Mouse (Mus musculus) macrophage (primary cell): ENCODE measurements at regions not wholly inside any gene's neighbourhood (a gene's known extent, or its start where the extent isn't known, plus 50 kb on each side); places are given as distances from the start of the nearest gene placed in this dataset.

ENCODE experiments used
- H3K27ac ChIP-seq: fragments of 350-480 bp; formaldehyde crosslinking; 2 replicates; pipeline ENCODE4 v1.9.0; 2021
- H3K36me3 ChIP-seq: fragments of 350-480 bp; formaldehyde crosslinking; 2 replicates; pipeline ENCODE4 v1.9.0; 2021; ENCODE audit errors: inconsistent target
- H3K4me3 ChIP-seq: fragments of 350-480 bp; formaldehyde crosslinking; 2 replicates; pipeline ENCODE4 v1.9.0; 2021; ENCODE audit errors: inconsistent target
- H3K79me2 ChIP-seq: fragments of 350-480 bp; formaldehyde crosslinking; 2 replicates; pipeline ENCODE4 v1.9.0; 2021; ENCODE audit errors: inconsistent target
- WGBS: methylation state at CpG from one replicate; pipeline ENCODE4 v1.1.7; 2026; ENCODE audit warnings: inconsistent platforms; ENCODE audit not compliant: missing documents; 5-methylcytosine and 5-hydroxymethylcytosine counted together

GRCm38 (mm10) chr1:71851268-71851667 lies 198.3 kb upstream of the Fn1 start:
- Histone ChIP-seq H3K36me3 (no peaks in the 10 kb centered on the region), H3K27ac (no peak overlapping the region), H3K4me3 (no peak overlapping the region), H3K79me2 (no peaks in the 10 kb centered on the region)
- 89% methylated on average over 8 of the region's 8 CpGs for WGBS

- WGBS = 91% methylated on average over 5 of the region's 5 CpGs
- no peaks in the 10 kb centered on the region for H3K79me2 ChIP-seq
Measured at GRCm38 (mm10) chr1:71848656-71849055, 195.7 kb upstream of the Fn1 start.

GRCm38 (mm10) chr1:71844938-71845685 lies 192.1 kb upstream of the Fn1 start:
- H3K36me3 ChIP-seq = no peaks in the 10 kb centered on the region
- no peak overlapping the region for H3K27ac ChIP-seq
- WGBS = 86% methylated on average over 16 of the region's 16 CpGs
- H3K4me3 ChIP-seq = no peak overlapping the region
- no peaks in the 10 kb centered on the region for H3K79me2 ChIP-seq

More at GRCm38 (mm10) chr1:71848656-71849055, 195.7 kb upstream of the Fn1 start:
- H3K36me3 ChIP-seq = no peaks in the 10 kb centered on the region
- no peak overlapping the region for H3K27ac ChIP-seq
- H3K4me3 ChIP-seq = no peak overlapping the region

GRCm38 (mm10) chr1:71837764-71838163 lies 184.8 kb upstream of the Fn1 start:
- H3K4me3 ChIP-seq = no peak overlapping the region
- H3K27ac ChIP-seq = no peak overlapping the region
- WGBS = 87% methylated on average over 12 of the region's 12 CpGs
- H3K79me2 ChIP-seq = no peaks in the 10 kb centered on the region
- no peaks in the 10 kb centered on the region for H3K36me3 ChIP-seq

GRCm38 (mm10) chr1:71837039-71837648 lies 184.1 kb upstream of the Fn1 start:
- Histone ChIP-seq H3K4me3 (no peak overlapping the region), H3K36me3 (no peaks in the 10 kb centered on the region), H3K27ac (no peak overlapping the region), H3K79me2 (no peaks in the 10 kb centered on the region)
- 91% methylated on average over 20 of the region's 20 CpGs for WGBS

GRCm38 (mm10) chr1:71830379-71830778 lies 177.4 kb upstream of the Fn1 start:
- no peak overlapping the region for H3K4me3 ChIP-seq
- H3K79me2 ChIP-seq = no peaks in the 10 kb centered on the region
- 46% methylated on average over 6 of the region's 6 CpGs for WGBS
- no peak overlapping the region for H3K27ac ChIP-seq
- no peaks in the 10 kb centered on the region for H3K36me3 ChIP-seq

- Histone ChIP-seq H3K4me3 (no peak overlapping the region), H3K79me2 (no peaks in the 10 kb centered on the region), H3K36me3 (no peaks in the 10 kb centered on the region), H3K27ac (no peak overlapping the region)
- WGBS = 87% methylated on average over 5 of the region's 5 CpGs
Measured at GRCm38 (mm10) chr1:71824410-71824809, 171.4 kb upstream of the Fn1 start.

GRCm38 (mm10) chr1:71822123-71822522 lies 169.1 kb upstream of the Fn1 start:
- Histone ChIP-seq H3K36me3 (no peaks in the 10 kb centered on the region), H3K27ac (no peak overlapping the region), H3K79me2 (no peaks in the 10 kb centered on the region), H3K4me3 (no peak overlapping the region)
- 97% methylated on average over 3 of the region's 3 CpGs for WGBS

- WGBS = 93% methylated on average over 7 of the region's 7 CpGs
- H3K36me3 ChIP-seq = no peaks in the 10 kb centered on the region
- H3K4me3 ChIP-seq = no peak overlapping the region
- H3K27ac ChIP-seq = no peak overlapping the region
- no peaks in the 10 kb centered on the region for H3K79me2 ChIP-seq
Measured at GRCm38 (mm10) chr1:71821099-71821498, 168.1 kb upstream of the Fn1 start.

GRCm38 (mm10) chr1:71816306-71816705 lies 163.3 kb upstream of the Fn1 start:
- 84% methylated on average over 9 of the region's 9 CpGs for WGBS
- Histone ChIP-seq H3K27ac (no peak overlapping the region), H3K4me3 (no peak overlapping the region), H3K79me2 (no peaks in the 10 kb centered on the region), H3K36me3 (no peaks in the 10 kb centered on the region)

GRCm38 (mm10) chr1:71814141-71814540 lies 161.1 kb upstream of the Fn1 start:
- no peak overlapping the region for H3K27ac ChIP-seq
- WGBS = 78% methylated on average over 4 of the region's 4 CpGs
- no peak overlapping the region for H3K4me3 ChIP-seq

GRCm38 (mm10) chr1:71812171-71812695 lies 159.2 kb upstream of the Fn1 start:
- H3K27ac ChIP-seq = no peak overlapping the region
- no peaks in the 10 kb centered on the region for H3K36me3 ChIP-seq
- WGBS = 94% methylated on average over 11 of the region's 11 CpGs
- no peak overlapping the region for H3K4me3 ChIP-seq
- H3K79me2 ChIP-seq = no peaks in the 10 kb centered on the region

More at GRCm38 (mm10) chr1:71814141-71814540, 161.1 kb upstream of the Fn1 start:
- H3K36me3 ChIP-seq = no peaks in the 10 kb centered on the region
- H3K79me2 ChIP-seq = no peaks in the 10 kb centered on the region

- no peak overlapping the region for H3K4me3 ChIP-seq
- H3K36me3 ChIP-seq = no peaks in the 10 kb centered on the region
- H3K79me2 ChIP-seq = no peaks in the 10 kb centered on the region
- H3K27ac ChIP-seq = no peak overlapping the region
- 31% methylated on average over 11 of the region's 11 CpGs for WGBS
Measured at GRCm38 (mm10) chr1:71811196-71811788, 158.3 kb upstream of the Fn1 start.

- Histone ChIP-seq H3K4me3 (no peak overlapping the region), H3K27ac (no peak overlapping the region), H3K36me3 (no peaks in the 10 kb centered on the region), H3K79me2 (no peaks in the 10 kb centered on the region)
- WGBS = 100% methylated on average over 1 of the region's 1 CpGs
Measured at GRCm38 (mm10) chr1:71808005-71808404, 155.0 kb upstream of the Fn1 start.

- H3K79me2 ChIP-seq = no peaks in the 10 kb centered on the region
- no peak overlapping the region for H3K27ac ChIP-seq
- H3K4me3 ChIP-seq = no peak overlapping the region
- H3K36me3 ChIP-seq = no peaks in the 10 kb centered on the region
- WGBS = 82% methylated on average over 4 of the region's 4 CpGs
Measured at GRCm38 (mm10) chr1:71807586-71807985, 154.6 kb upstream of the Fn1 start.
